Mouse (Mus musculus): ENCODE data around the gene Col1a1.

- TF ChIP-seq EP300 (optimal IDR thresholded peaks at IDR 0.05), result no peak
- no peak for TF ChIP-seq CTCF (IDR thresholded peaks at IDR 0.05; ENCODE audit: low read depth)
Observed at GRCm38 (mm10) chr11:94926431-94926830, 9.6 kb upstream of the Col1a1 start.

Measured in stomach, postnatal 0 days (tissue).